Mouse (Mus musculus): Measurements from ENCODE around the gene 1700067K01Rik. TPM values are rescaled to one million over a fixed set of nuclear protein-coding genes. Genes with fewer than 3 reads are reported as not detected.

Gene 1700067K01Rik
- polyA plus RNA-seq (2012; rRNA removed; ENCODE audit: low replicate concordance) = 0.55 TPM in 1 of 2 replicates, not detected in the other

DNA sequence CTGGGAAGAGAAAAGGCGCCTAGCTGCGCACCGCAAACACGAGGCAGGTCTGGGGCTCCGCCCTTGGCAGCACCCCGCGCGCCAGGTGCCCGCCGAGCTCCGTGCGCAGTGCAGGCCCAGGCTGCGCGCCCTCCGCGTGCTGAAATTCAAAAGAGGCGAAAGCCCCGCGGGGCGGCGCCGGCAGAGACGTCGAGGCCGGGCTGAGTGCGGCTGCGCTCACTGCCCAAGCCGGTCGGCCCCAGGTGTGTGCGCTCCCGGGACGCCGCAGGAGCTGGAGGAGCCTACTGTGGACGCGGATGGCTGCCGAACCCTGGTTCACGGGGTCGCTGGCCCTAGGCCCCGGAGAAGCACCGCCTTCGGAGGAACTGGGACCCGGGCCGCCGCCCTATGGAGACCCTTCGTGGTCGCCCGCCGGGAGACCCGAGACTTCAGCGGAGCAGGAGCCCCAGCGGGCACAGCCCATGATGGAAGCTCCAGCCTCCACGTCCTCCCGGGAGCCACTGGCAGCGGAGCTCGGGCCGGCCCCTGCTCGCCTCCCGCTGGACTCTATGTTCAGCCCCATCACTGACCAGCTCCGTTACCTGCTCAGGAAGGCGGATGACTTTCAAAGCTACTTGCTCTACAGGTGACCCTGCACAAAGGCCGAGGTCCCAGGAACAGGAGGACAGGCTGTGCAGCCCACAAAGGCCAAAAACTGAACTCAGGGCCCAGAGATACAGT is at the start of gene 1700067K01Rik:
1700067K01Rik (plus strand) TSS at position 222 of the 720 bp plus-strand sequence.

GRCm38 (mm10) chr8:83955106-83955957 is 46.0 kb upstream of the 1700067K01Rik start, which contains the start of the genes Gm10644 and Asf1b:
TSS of gene Gm10644 (minus strand) at chr8:83955205.
TSS of gene Asf1b (plus strand) at chr8:83955507.

DNA sequence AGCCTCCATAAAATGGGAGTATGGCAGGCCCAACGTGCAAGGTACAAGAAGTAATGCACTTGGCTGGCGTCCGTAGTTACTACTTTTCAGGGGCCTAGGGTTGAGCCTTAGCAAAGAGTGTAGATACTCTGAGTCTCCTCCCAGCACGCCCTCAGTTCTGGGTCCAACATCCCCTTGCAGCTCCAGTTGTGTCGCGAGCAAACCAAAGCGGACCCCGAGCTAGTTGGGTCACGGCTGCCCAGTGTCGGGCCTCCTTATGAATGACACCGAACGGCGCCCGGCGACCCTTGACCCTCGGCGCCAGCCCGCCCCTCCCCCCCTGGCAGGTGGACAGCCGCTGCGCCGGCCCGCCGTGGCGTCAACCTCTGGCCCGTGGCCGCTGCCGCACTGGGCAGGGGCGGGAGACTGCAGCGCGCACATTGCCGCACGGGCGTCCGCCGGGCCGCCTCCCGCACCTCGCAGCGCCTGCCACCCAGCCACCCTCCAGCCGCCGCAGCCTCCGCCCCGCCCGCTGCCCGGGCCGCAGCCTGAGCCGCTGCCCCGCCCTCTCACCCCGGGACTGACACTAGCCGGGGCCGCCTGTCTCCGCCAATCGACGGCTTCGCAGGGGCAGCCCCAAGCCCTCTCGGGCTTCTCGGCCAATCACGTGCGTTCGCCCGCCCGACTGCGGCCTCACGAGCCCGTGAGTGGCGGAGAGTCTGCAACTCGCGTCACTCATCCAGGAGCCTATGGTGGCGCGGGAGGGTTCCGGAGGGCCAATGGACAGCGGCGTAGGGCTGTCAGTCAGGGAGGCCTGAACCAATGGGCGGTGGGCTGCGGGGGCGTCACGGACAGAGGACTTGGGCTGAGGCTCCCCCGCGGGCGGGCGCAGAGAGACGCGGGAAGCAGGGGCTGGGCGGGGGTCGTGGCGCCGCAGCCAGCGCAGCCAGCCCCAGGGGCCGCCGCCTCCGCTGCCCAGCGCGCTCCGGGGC is 28.9 kb upstream of the 1700067K01Rik start, which contains the start of gene Prkaca:
Prkaca (plus strand) TSS at position 844 of the 971 bp plus-strand sequence.

DNA sequence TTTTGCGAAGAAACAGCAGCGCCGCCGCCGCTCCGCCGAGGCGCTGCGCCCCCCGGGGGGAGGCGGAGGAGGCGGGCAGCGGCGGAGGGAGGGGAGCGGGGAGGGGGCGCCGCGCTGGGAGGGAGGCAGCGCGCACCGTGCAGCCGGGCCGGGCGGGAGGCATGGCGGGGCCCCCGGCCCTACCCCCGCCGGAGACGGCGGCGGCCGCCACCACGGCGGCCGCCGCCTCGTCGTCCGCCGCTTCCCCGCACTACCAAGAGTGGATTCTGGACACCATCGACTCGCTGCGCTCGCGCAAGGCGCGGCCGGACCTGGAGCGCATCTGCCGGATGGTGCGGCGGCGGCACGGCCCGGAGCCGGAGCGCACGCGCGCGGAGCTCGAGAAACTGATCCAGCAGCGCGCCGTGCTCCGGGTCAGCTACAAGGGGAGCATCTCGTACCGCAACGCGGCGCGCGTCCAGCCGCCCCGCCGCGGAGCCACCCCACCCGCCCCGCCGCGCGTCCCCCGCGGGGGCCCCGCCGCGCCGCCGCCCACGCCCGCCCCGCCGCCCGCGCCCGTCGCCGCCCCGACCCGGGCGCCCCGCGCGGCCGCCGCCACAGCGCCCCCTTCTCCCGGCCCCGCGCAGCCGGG is 3.7 kb upstream of the 1700067K01Rik start, which contains the start of gene Samd1:
Samd1 (plus strand) TSS at position 162 of the 631 bp plus-strand sequence.

DNA sequence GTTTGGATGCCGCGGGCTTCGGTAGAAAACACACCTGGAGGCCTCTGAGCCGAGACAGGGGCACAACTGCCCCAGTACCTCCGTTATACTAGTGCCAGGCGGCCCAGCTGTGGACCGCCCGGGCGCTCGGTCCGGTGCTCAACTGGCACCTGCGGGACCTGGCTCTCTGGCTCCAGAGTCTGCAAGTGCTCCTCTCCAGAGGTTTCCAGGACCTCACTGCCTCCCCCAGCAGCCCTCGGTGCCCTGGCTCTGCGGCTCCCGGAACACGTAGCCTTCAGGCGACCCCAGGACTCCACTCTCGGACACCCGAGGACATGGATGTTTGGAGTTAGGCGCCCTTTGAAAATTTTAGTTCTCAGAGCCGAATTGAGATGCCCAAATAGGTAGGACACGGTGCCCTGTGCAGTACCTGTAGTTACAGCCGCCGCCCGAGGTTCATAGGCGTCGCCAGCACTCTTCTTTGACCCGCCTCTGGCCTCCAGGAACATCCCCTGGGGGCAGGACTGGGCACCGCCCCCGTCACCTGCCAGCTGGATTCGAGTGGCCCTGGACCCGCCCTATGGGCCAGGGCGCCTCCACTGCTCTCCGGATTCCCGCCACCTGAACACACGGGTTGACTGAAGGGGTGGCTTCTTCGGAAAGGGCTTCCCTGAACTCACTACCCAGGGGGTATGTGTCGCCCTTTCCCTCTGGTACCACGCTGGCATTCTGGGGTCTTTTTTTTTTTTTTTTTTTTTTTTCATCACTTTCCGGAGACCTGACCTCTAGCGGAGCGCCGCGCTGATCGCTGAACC is 10.6 kb downstream of the 1700067K01Rik start, which contains the start of gene 2210011C24Rik:
2210011C24Rik (minus strand) TSS at position 467 of the 794 bp plus-strand sequence.

DNA sequence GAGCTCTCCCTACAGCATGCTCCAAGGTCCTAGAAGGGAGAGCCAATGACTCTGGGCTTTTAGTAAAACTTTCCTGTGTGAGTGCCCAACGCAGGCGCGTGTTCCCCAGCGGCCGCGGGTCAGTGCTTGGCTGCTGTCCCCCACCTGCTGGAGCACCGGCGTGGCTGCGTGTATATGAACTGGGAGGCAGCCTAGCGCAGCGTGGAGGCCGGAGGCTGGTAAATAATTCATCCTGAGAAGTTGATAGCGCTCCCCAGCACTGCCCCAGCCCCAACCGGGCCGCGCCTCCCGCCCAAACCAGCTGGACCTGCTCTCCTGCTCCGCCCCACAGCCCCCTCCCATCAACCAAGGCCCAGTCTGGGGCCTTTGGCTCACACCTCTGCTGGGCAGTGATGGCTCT is 19.8 kb downstream of the 1700067K01Rik start, which contains the start of gene Palm3:
Palm3 (plus strand) TSS at position 376 of the 400 bp plus-strand sequence.

GRCm38 (mm10) chr8:84042066-84042947 is 41.0 kb downstream of the 1700067K01Rik start, which contains the start of gene Il27ra:
TSS of gene Il27ra (minus strand) at chr8:84042589.

DNA sequence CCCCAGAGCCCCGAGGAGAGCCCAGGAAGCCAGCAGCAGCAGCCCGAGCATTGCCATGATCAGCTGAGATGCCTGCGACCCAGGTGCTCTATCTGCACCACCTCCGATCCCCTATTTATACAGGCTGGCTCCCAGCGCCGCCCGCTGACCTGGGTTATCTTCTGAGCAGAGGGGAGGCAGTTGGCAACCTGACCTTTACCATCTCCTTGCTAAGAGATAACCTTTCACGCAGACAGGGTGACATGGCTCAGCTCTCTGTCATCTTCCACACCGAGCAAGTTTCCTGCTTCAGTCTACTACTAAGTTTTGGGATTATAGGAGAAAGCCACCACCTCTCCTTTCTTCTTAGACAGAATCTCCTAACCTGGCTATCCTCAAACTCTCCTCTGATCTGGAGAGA is 43.6 kb downstream of the 1700067K01Rik start, which contains the start of gene Rln3:
Rln3 (minus strand) TSS at position 101 of the 400 bp plus-strand sequence.

Other genes starting within 250 kb of the 1700067K01Rik start
- 40.0 and 49.0 TPM in 2 replicates for gene Adgrl1, start 101.4 kb upstream of the 1700067K01Rik start, polyA plus RNA-seq (2012; rRNA removed; ENCODE audit: low replicate concordance)
- gene Gm10644, start 46.3 kb upstream of the 1700067K01Rik start, polyA plus RNA-seq (2012; rRNA removed; ENCODE audit: low replicate concordance) = 2.4 and 3.7 TPM in 2 replicates
- 8.2 and 20.3 TPM in 2 replicates for gene Asf1b, start 46.0 kb upstream of the 1700067K01Rik start, polyA plus RNA-seq (2012; rRNA removed; ENCODE audit: low replicate concordance)
- 102 and 146 TPM in 2 replicates for gene Prkaca, start 28.5 kb upstream of the 1700067K01Rik start, polyA plus RNA-seq (2012; rRNA removed; ENCODE audit: low replicate concordance)
- gene Samd1, start 3.8 kb upstream of the 1700067K01Rik start, polyA plus RNA-seq (2012; rRNA removed; ENCODE audit: low replicate concordance) = 46.9 and 49.2 TPM in 2 replicates
- gene 2210011C24Rik, start 10.7 kb downstream of the 1700067K01Rik start, polyA plus RNA-seq (2012; rRNA removed; ENCODE audit: low replicate concordance) = 0.47 and 0.85 TPM in 2 replicates
- gene Palm3, start 20.0 kb downstream of the 1700067K01Rik start, polyA plus RNA-seq (2012; rRNA removed; ENCODE audit: low replicate concordance) = 0.29 and 0.61 TPM in 2 replicates
- 39.9 and 64.5 TPM in 2 replicates for gene Il27ra, start 41.1 kb downstream of the 1700067K01Rik start, polyA plus RNA-seq (2012; rRNA removed; ENCODE audit: low replicate concordance)
- 0.45 and 4.9 TPM in 2 replicates for gene Rln3, start 43.5 kb downstream of the 1700067K01Rik start, polyA plus RNA-seq (2012; rRNA removed; ENCODE audit: low replicate concordance)
- gene Gm10643, start 63.6 kb downstream of the 1700067K01Rik start, polyA plus RNA-seq (2012; rRNA removed; ENCODE audit: low replicate concordance) = 0.47 and 1.1 TPM in 2 replicates
- 26.0 and 50.0 TPM in 2 replicates for gene Rfx1, start 65.3 kb downstream of the 1700067K01Rik start, polyA plus RNA-seq (2012; rRNA removed; ENCODE audit: low replicate concordance)
- gene Dcaf15, start 103.3 kb downstream of the 1700067K01Rik start, polyA plus RNA-seq (2012; rRNA removed; ENCODE audit: low replicate concordance) = 51.1 and 78.9 TPM in 2 replicates
- gene Podnl1, start 124.5 kb downstream of the 1700067K01Rik start, polyA plus RNA-seq (2012; rRNA removed; ENCODE audit: low replicate concordance) = 3.0 and 7.2 TPM in 2 replicates
- gene Cc2d1a, start 146.4 kb downstream of the 1700067K01Rik start, polyA plus RNA-seq (2012; rRNA removed; ENCODE audit: low replicate concordance) = 23.4 and 36.5 TPM in 2 replicates
- gene 4930432K21Rik, start 146.5 kb downstream of the 1700067K01Rik start, polyA plus RNA-seq (2012; rRNA removed; ENCODE audit: low replicate concordance) = 0.98 and 1.0 TPM in 2 replicates
- 0.19 and 0.23 TPM in 2 replicates for gene Nanos3, start 183.7 kb downstream of the 1700067K01Rik start, polyA plus RNA-seq (2012; rRNA removed; ENCODE audit: low replicate concordance)
- 16.4 and 26.3 TPM in 2 replicates for gene Zswim4, start 235.6 kb downstream of the 1700067K01Rik start, polyA plus RNA-seq (2012; rRNA removed; ENCODE audit: low replicate concordance)
- 112 and 138 TPM in 2 replicates for gene D8Ertd738e, start 248.2 kb downstream of the 1700067K01Rik start, polyA plus RNA-seq (2012; rRNA removed; ENCODE audit: low replicate concordance)

Measured in mammary gland, adult 2 months (tissue).